Mouse (Mus musculus) spleen, adult 2 months (tissue): ENCODE data around the gene Mzf1.

ENCODE experiments used
- CTCF ChIP-seq: fragments of 200-500 bp; IDR thresholded peaks from 2 replicates; pipeline ENCODE4 v1.5.1; 2011; ENCODE audit warnings: mild to moderate bottlenecking, inconsistent platforms; ENCODE audit not compliant: insufficient read depth, insufficient read length, insufficient replicate concordance; ENCODE audit errors: extremely low read depth
- POLR2A ChIP-seq: fragments of 200-500 bp; IDR thresholded peaks from 2 replicates; pipeline ENCODE4 v1.6.1; 2011; ENCODE audit warnings: low read depth, low read length, inconsistent platforms

GRCm38 (mm10) chr7:13053961-13054286 is 640 bp downstream of the Mzf1 start:
- no peak for TF ChIP-seq CTCF
- TF ChIP-seq POLR2A: no peak
